9 mouse cellular contexts compared by ENCODE assay signal in the genomic region with DNA sequence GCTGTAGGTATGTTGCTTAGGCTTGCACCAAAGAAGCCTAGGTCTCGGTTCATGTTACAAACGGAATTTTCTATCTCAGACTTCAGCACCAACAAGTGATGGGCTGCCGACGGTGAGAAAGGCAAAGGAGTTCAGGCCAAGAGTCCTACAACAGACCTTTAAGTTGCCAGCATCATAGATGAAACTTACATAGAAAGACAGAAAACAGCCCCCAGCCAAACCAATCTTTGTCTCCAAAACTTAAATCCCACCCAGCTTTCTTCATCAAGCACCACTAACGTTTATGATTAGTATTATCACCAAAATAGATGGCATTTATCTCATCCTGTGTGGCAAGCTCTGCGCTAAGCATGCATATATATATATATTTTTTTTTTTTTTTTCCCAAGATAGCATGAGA. TPM values are rescaled to one million over a fixed set of nuclear protein-coding genes. Genes with fewer than 3 reads are reported as not detected.
DNase-seq lines count a peak whose midpoint lies in the region; ATAC-seq and TF ChIP-seq lines count a peak whose summit lies in the region.
"Had no signal": no experiment of that assay in that cellular context is flagged by ENCODE, and none has a peak within 500 bp of the region (broad histone marks: within the 10 kb centered on the region; RNA-seq: fewer than 3 reads in every experiment).

No protein-coding gene starts in this region.

- H3K27ac ChIP-seq in kidney, embryonic 15.5 days: peak overlapping the region; percentile 95; the same call in 1 of the 2 replicates
- H3K27ac ChIP-seq in bone marrow macrophage, adult 2 months (ENCODE audit: insufficient read depth, low read depth, low read length): no peak overlapping the region
- no peak overlapping the region; the same call in 1 of the 2 replicates for H3K27ac ChIP-seq in hindbrain, embryonic 14.5 days
- H3K27ac ChIP-seq in midbrain, embryonic 15.5 days: no peak overlapping the region

- H3K4me3 ChIP-seq in kidney, embryonic 15.5 days (replicated peaks): peak overlapping the region; percentile 99
- H3K4me3 ChIP-seq in bone marrow macrophage, adult 2 months (ENCODE audit: insufficient read depth, low read length): peak overlapping the region; percentile 88
- H3K4me3 ChIP-seq in hindbrain, embryonic 14.5 days (replicated peaks; ENCODE audit: low read length): peak overlapping the region; percentile 96
- H3K4me3 ChIP-seq in midbrain, embryonic 15.5 days: peak overlapping the region; percentile 92

- peaks cover 36% of the 10 kb centered on the region for H3K4me1 ChIP-seq in kidney, embryonic 15.5 days
- peaks cover 44% of the 10 kb centered on the region for H3K4me1 ChIP-seq in bone marrow macrophage, adult 2 months (ENCODE audit: control insufficient read depth, insufficient read depth, low read length)
- peaks cover 18% of the 10 kb centered on the region for H3K4me1 ChIP-seq in hindbrain, embryonic 14.5 days (replicated peaks; ENCODE audit: control insufficient read depth, insufficient read depth, low read length)
- H3K4me1 ChIP-seq in midbrain, embryonic 15.5 days: peaks cover 29% of the 10 kb centered on the region

- H3K9ac ChIP-seq in kidney, embryonic 15.5 days: peak overlapping the region; percentile 99
- peak overlapping the region; percentile 93 for H3K9ac ChIP-seq in hindbrain, embryonic 14.5 days
- H3K9ac ChIP-seq in midbrain, embryonic 15.5 days: peak overlapping the region; percentile 77; the same call in 1 of the 2 replicates

- no peak for TF ChIP-seq CTCF in bone marrow macrophage, adult 2 months (IDR thresholded peaks at IDR 0.05; ENCODE audit: low read depth, low read length)

- peak overlapping the region; percentile 58 for H3K4me2 ChIP-seq in kidney, embryonic 15.5 days
- H3K4me2 ChIP-seq in hindbrain, embryonic 14.5 days (replicated peaks): peak overlapping the region; percentile 83
- H3K4me2 ChIP-seq in midbrain, embryonic 15.5 days: peak overlapping the region; percentile 88

- TF ChIP-seq POLR2A in bone marrow macrophage, adult 2 months (IDR thresholded peaks at IDR 0.05; ENCODE audit: borderline replicate concordance, low read depth, low read length): no peak

- ATAC-seq in kidney, embryonic 15.5 days (replicated peaks; ENCODE audit: low FRiP score): no peak
- ATAC-seq in hindbrain, embryonic 14.5 days (ENCODE audit: low FRiP score): no peak
- no peak for ATAC-seq in midbrain, embryonic 15.5 days (replicated peaks)

- H3K9me3 ChIP-seq in kidney, embryonic 15.5 days (replicated peaks): no peaks in the 10 kb centered on the region
- H3K9me3 ChIP-seq in hindbrain, embryonic 14.5 days (ENCODE audit: control insufficient read depth, low read length): no peaks in the 10 kb centered on the region
- no peaks in the 10 kb centered on the region for H3K9me3 ChIP-seq in midbrain, embryonic 15.5 days

- 5% methylated on average over 6 of the region's 6 CpGs for WGBS in kidney, embryonic 15.5 days
- WGBS in hindbrain, embryonic 14.5 days: 13% methylated on average over 6 of the region's 6 CpGs
- 10% methylated on average over 6 of the region's 6 CpGs for WGBS in midbrain, embryonic 15.5 days

- H3K36me3 ChIP-seq in kidney, embryonic 15.5 days: no peaks in the 10 kb centered on the region
- H3K36me3 ChIP-seq in hindbrain, embryonic 14.5 days (replicated peaks; ENCODE audit: control insufficient read depth, insufficient read depth): no peaks in the 10 kb centered on the region
- no peaks in the 10 kb centered on the region for H3K36me3 ChIP-seq in midbrain, embryonic 15.5 days (replicated peaks)

- H3K27me3 ChIP-seq in kidney, embryonic 15.5 days: no peaks in the 10 kb centered on the region
- H3K27me3 ChIP-seq in hindbrain, embryonic 14.5 days (ENCODE audit: control insufficient read depth, insufficient read depth, low read length): no peaks in the 10 kb centered on the region
- H3K27me3 ChIP-seq in midbrain, embryonic 15.5 days (replicated peaks): no peaks in the 10 kb centered on the region

- no peak for DNase-seq in kidney, adult 8-10 months
- DNase-seq in hindbrain, embryonic 14.5 days (ENCODE audit: low spot score): no peak
- DNase-seq in layer of hippocampus, adult 11-12 months (ENCODE audit: low spot score): no peak
- no peak for DNase-seq in spleen, adult 18-20 months
- DNase-seq in layer of hippocampus, adult 8-10 months (ENCODE audit: low spot score in 2 of 2): no peak

RNA-seq across cellular contexts. Expression of gene Rnf169, which starts 1.2 kb away (rescaled TPM):
- polyA plus RNA-seq in kidney, embryonic 15.5 days (2015; fragmentation: Nextera tagmentation; extraction: Ambion mirVana): 5.9 and 6.2 TPM in 2 replicates
- polyA plus RNA-seq in bone marrow macrophage, adult 2 months (2012; ENCODE audit: insufficient read depth, insufficient read length, missing spikeins): 26.4 and 27.9 TPM in 2 replicates
- polyA plus RNA-seq in hindbrain, embryonic 14.5 days (2014; fragmentation: Nextera tagmentation; extraction: Ambion mirVana): 5.3 and 5.8 TPM in 2 replicates
- 5.7 and 6.2 TPM in 2 replicates for polyA plus RNA-seq in midbrain, embryonic 15.5 days (2015; fragmentation: Nextera tagmentation; extraction: Ambion mirVana)
- 10 to 100 TPM; 27.7 to 34.0 (median 29.0) TPM for total RNA-seq in layer of hippocampus, adult 8-10 months (2022)

RNA-seq across cellular contexts. Expression of gene Chrdl2, which starts 26.9 kb away (rescaled TPM):
- 0.69 and 0.87 TPM in 2 replicates for polyA plus RNA-seq in kidney, embryonic 15.5 days (2015; fragmentation: Nextera tagmentation; extraction: Ambion mirVana)
- not detected in 2 replicates for polyA plus RNA-seq in bone marrow macrophage, adult 2 months (2012; ENCODE audit: insufficient read depth, insufficient read length, missing spikeins)
- polyA plus RNA-seq in hindbrain, embryonic 14.5 days (2014; fragmentation: Nextera tagmentation; extraction: Ambion mirVana): 0.31 and 0.67 TPM in 2 replicates
- polyA plus RNA-seq in midbrain, embryonic 15.5 days (2015; fragmentation: Nextera tagmentation; extraction: Ambion mirVana): 0.34 TPM in 1 of 2 replicates, not detected in the other
- total RNA-seq in layer of hippocampus, adult 8-10 months (2022): under 1 TPM in 2 of 4 experiments, not detected in 2; 0.58 to 0.66 TPM
- total RNA-seq: adrenal gland, postnatal 25 days had no signal
